ENCODE assay signal across 32 mouse cellular contexts in genomic region chr15:90446076-90446475, GRCm38 (mm10).
"Had no signal": no experiment of that assay in that cellular context is flagged by ENCODE, and none has a peak within 500 bp of the region (broad histone marks: within the 10 kb centered on the region; RNA-seq: fewer than 3 reads in every experiment).

No protein-coding gene starts in this region.

- H3K9ac ChIP-seq: limb, embryonic 12.5 days; limb, embryonic 13.5 days; limb, embryonic 15.5 days; liver, embryonic 12.5 days; liver, embryonic 13.5 days; liver, embryonic 14.5 days; liver, embryonic 15.5 days; liver, postnatal 0 days; lung, embryonic 14.5 days; lung, embryonic 15.5 days; midbrain, embryonic 12.5 days; midbrain, embryonic 13.5 days; midbrain, embryonic 15.5 days; neural tube, embryonic 12.5 days had no signal

- H3K27ac ChIP-seq: limb, embryonic 10.5 days; limb, embryonic 12.5 days; limb, embryonic 13.5 days; limb, embryonic 15.5 days; liver, embryonic 12.5 days; liver, embryonic 13.5 days; liver, embryonic 14.5 days; liver, embryonic 15.5 days; lung, embryonic 15.5 days; macrophage; midbrain, embryonic 10.5 days; midbrain, embryonic 12.5 days; midbrain, embryonic 13.5 days; midbrain, embryonic 15.5 days; neural tube, embryonic 12.5 days had no signal

- H3K36me3 ChIP-seq: limb, embryonic 10.5 days; limb, embryonic 12.5 days; limb, embryonic 13.5 days; limb, embryonic 15.5 days; liver, embryonic 12.5 days; liver, embryonic 13.5 days; liver, embryonic 15.5 days; lung, embryonic 15.5 days; midbrain, embryonic 10.5 days; midbrain, embryonic 12.5 days; midbrain, embryonic 13.5 days; midbrain, embryonic 15.5 days; neural tube, embryonic 12.5 days had no signal

- H3K4me3 ChIP-seq: limb, embryonic 10.5 days; limb, embryonic 12.5 days; limb, embryonic 13.5 days; limb, embryonic 15.5 days; liver, embryonic 12.5 days; liver, embryonic 13.5 days; liver, embryonic 15.5 days; lung, embryonic 15.5 days; megakaryocyte, embryonic 14.5 days; midbrain, embryonic 10.5 days; midbrain, embryonic 12.5 days; midbrain, embryonic 13.5 days; midbrain, embryonic 15.5 days; myocyte; neural tube, embryonic 12.5 days had no signal

- H3K4me1 ChIP-seq: limb, embryonic 10.5 days; limb, embryonic 12.5 days; limb, embryonic 13.5 days; limb, embryonic 15.5 days; liver, embryonic 12.5 days; liver, embryonic 13.5 days; liver, embryonic 15.5 days; lung, embryonic 15.5 days; megakaryocyte, embryonic 14.5 days; midbrain, embryonic 10.5 days; midbrain, embryonic 12.5 days; midbrain, embryonic 13.5 days; midbrain, embryonic 15.5 days; neural tube, embryonic 12.5 days had no signal

- H3K9me3 ChIP-seq: limb, embryonic 10.5 days; limb, embryonic 12.5 days; limb, embryonic 13.5 days; limb, embryonic 15.5 days; liver, embryonic 12.5 days; liver, embryonic 13.5 days; liver, embryonic 15.5 days; lung, embryonic 15.5 days; midbrain, embryonic 10.5 days; midbrain, embryonic 12.5 days; midbrain, embryonic 13.5 days; midbrain, embryonic 15.5 days; neural tube, embryonic 12.5 days had no signal

- H3K27me3 ChIP-seq: limb, embryonic 12.5 days; limb, embryonic 13.5 days; limb, embryonic 15.5 days; liver, embryonic 12.5 days; liver, embryonic 13.5 days; liver, embryonic 15.5 days; lung, embryonic 15.5 days; megakaryocyte, embryonic 14.5 days; midbrain, embryonic 12.5 days; midbrain, embryonic 13.5 days; midbrain, embryonic 15.5 days; neural tube, embryonic 12.5 days had no signal

- ATAC-seq: liver, embryonic 12.5 days; liver, postnatal 0 days; lung, postnatal 0 days; midbrain, embryonic 13.5 days; midbrain, embryonic 15.5 days; midbrain, embryonic 16.5 days had no signal

- DNase-seq: left cerebral cortex, postnatal 4 days; liver; liver, embryonic 13.5 days; liver, postnatal 0 days; lung, adult 18-20 months; lung, adult 2 months; lung, embryonic 14.5 days; lung, postnatal 10 days; lung, postnatal 14 days; lung, postnatal 36 days; lung, postnatal 4 days; midbrain, embryonic 14.5 days had no signal

- H3K4me2 ChIP-seq: limb, embryonic 12.5 days; limb, embryonic 13.5 days; limb, embryonic 15.5 days; liver, embryonic 11.5 days; liver, embryonic 12.5 days; liver, embryonic 13.5 days; liver, embryonic 15.5 days; lung, embryonic 14.5 days; lung, embryonic 15.5 days; midbrain, embryonic 11.5 days; midbrain, embryonic 12.5 days; midbrain, embryonic 13.5 days; midbrain, embryonic 15.5 days; neural tube, embryonic 12.5 days had no signal
